Mouse (Mus musculus) midbrain, embryonic 16.5 days (tissue): Measurements from ENCODE around the gene Rhot2. TPM values are rescaled to one million over a fixed set of nuclear protein-coding genes. Genes with fewer than 3 reads are reported as not detected.
A peak's percentile ranks its signal among the peaks of the same experiment; 100 is the strongest.

Source experiments
- ATAC-seq: fragments of 200-750 bp; cut with Nextera tagmentation; 2 replicates; pipeline ENCODE4 v1.8.0; 2017; ENCODE audit warnings: moderate TSS enrichment
- H3K27ac ChIP-seq: fragments of 300-500 bp; sonication (generic); 2 replicates; pipeline ENCODE4 v1.5.1; 2014; ENCODE audit warnings: mild to moderate bottlenecking, low read length, mixed read lengths
- H3K27me3 ChIP-seq: fragments of 300-500 bp; sonication (generic); 2 replicates; pipeline ENCODE4 v1.6.1; 2014; ENCODE audit warnings: low read depth, low read length, mixed read lengths; ENCODE audit not compliant: control insufficient read depth, insufficient read depth
- H3K36me3 ChIP-seq: fragments of 300-500 bp; sonication (generic); 2 replicates; pipeline ENCODE4 v1.6.1; 2014; ENCODE audit warnings: mild to moderate bottlenecking, low read length, moderate library complexity, mixed read lengths; ENCODE audit not compliant: control insufficient read depth, insufficient read depth
- H3K4me1 ChIP-seq: fragments of 300-500 bp; sonication (generic); 2 replicates; pipeline ENCODE4 v1.6.1; 2014; ENCODE audit warnings: mild to moderate bottlenecking, low read length, mixed read lengths; ENCODE audit not compliant: control insufficient read depth, insufficient read depth
- H3K4me2 ChIP-seq: fragments of 300-500 bp; sonication (generic); 2 replicates; pipeline ENCODE4 v1.6.1; 2014; ENCODE audit warnings: mild to moderate bottlenecking, low read length, mixed read lengths
- H3K4me3 ChIP-seq: fragments of 300-500 bp; sonication (generic); 2 replicates; pipeline ENCODE4 v1.5.1; 2014; ENCODE audit warnings: low read depth, mild to moderate bottlenecking, low read length, moderate library complexity, mixed read lengths
- H3K9ac ChIP-seq: fragments of 300-500 bp; sonication (generic); 2 replicates; pipeline ENCODE4 v1.6.1; 2014; ENCODE audit warnings: low read depth, low read length, mixed read lengths
- H3K9me3 ChIP-seq: fragments of 300-500 bp; sonication (generic); replicated peaks from 2 replicates; pipeline ENCODE4 v1.6.1; 2014; ENCODE audit warnings: mild to moderate bottlenecking, low read length, mixed read lengths; ENCODE audit not compliant: control insufficient read depth, poor library complexity, severe bottlenecking
- WGBS: fragments of 180-500 bp; shearing (Covaris S2); extraction: QIAGEN DNeasy Blood & Tissue Kit; methylation state at CpG from one replicate; pipeline ENCODE4 v1.1.7; 2014; 5-methylcytosine and 5-hydroxymethylcytosine counted together
- polyA plus RNA-seq: library from polyadenylated mRNA; unstranded; fragments of >200 nt; fragmentation: Nextera tagmentation; extraction: Ambion mirVana; gene quantifications from 2 replicates; pipeline ENCODE4 v1.2.1, GENCODE M21; 2015

The Rhot2 gene
- polyA plus RNA-seq, 1 experiment from 2014 or later: 16.7 TPM

DNA sequence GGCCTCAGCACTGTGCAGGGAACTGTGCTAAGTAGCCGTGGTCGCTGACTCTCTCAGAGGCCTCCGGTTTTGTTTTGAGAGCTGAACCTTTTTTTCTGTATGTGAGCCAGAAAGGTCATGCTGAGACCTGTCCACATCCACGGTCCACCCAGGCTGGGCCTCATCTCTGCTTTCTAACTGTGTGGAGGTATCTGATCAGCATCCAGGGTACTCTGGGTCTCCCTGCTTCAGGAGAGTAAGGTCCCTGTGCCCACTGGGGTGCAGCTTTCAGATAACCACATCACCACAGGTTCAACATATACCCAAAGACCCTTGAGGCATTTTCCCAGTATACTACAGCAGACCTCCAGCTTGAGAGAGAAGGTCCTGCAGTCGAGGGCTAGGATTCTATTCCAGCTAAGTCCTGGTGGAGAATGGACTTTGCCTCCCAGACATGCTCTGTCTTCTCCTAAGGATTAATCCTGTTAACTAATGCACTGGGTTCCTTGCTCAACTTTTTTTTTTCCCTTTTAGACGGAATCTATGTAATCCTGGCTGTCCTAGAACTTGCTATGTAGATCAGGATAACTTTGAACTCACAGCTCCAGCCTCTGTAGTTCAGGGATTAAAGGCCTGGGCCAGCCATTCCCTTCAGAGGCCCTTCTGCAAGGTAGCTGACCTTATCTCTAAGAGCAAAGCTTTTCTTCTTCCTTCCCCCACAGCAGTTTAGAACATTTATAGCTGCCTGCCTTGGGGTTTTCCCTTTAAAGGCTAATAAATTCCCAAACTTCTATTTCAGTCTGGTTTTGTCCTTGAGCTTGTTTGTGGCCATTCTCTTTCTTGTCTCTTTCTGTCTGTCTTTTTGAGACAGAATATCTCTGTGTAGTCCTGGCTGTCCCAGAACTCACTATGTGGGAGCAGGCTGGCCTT is 17.3 kb upstream of the Rhot2 start:
- H3K9me3 ChIP-seq: no peaks in the 10 kb centered on the region
- peak overlapping the region; percentile 81 for H3K4me2 ChIP-seq
- no peak; the same call in 1 of the 2 replicates for ATAC-seq
- H3K27me3 ChIP-seq: no peaks in the 10 kb centered on the region
- peak overlapping the region; percentile 89 for H3K27ac ChIP-seq
- WGBS: 8% methylated on average over 6 of the region's 6 CpGs
- peaks cover 21% of the 10 kb centered on the region for H3K4me1 ChIP-seq
- H3K4me3 ChIP-seq: peak overlapping the region; percentile 75
- H3K36me3 ChIP-seq: no peaks in the 10 kb centered on the region
- H3K9ac ChIP-seq: peak overlapping the region; percentile 92

DNA sequence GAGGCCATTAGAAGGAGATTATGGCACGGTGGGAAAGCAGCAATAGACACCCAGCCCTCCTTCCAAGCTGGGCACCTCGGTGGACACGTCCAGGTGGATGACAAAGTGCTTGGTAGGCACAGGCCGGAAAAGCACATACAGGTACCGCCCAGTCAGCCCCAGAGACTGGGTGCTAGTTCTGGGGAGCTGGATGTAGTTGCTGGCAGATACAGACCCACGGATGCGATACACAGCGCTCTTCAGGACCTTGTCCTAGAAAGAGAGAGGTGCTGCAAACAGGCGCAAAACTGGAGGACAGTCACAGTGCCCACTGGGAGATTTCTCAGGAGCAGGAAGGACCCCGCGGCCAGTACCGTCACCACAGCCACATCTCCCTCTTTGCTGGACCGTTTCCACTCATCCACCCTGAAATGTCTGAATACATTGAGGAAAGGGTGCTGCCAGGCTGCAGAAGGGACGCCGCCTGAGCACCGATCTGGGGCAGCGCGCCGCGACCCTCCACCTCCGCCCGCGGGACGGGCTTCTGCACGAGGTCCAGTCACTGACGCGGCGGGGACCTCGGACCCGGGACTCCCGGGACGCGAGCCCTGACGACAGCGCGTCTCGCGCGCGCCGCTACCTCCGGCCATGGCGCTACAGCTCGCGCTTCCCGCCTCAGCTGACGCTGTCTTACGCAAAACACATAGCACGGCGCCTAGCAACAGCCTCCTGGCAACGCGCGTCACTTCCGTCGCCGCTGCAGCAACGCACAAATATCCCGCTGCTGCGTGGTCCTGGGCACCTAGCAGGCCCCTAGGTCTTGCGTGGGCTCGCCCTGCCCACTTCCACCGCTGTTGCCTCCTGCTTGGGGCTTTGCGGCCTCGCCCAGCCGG is 16.4 kb upstream of the Rhot2 start, which contains the start of gene Wdr90:
Gene Wdr90 (minus strand): TSS at position 670 of the 872 bp plus-strand sequence.
- H3K9ac ChIP-seq: peak within 1 kb of the TSS; percentile 92
- H3K4me1 ChIP-seq: peaks cover 17% of the 10 kb centered on the region
- H3K9me3 ChIP-seq: no peaks in the 10 kb centered on the region
- peak; percentile 93 for ATAC-seq
- no peaks in the 10 kb centered on the region for H3K36me3 ChIP-seq
- no peaks in the 10 kb centered on the region for H3K27me3 ChIP-seq
- H3K4me3 ChIP-seq: peak within 1 kb of the TSS; percentile 75
- 4% methylated on average over 65 of the region's 65 CpGs for WGBS
- peak within 1 kb of the TSS; percentile 81 for H3K4me2 ChIP-seq
- H3K27ac ChIP-seq: peak within 1 kb of the TSS; percentile 89

DNA sequence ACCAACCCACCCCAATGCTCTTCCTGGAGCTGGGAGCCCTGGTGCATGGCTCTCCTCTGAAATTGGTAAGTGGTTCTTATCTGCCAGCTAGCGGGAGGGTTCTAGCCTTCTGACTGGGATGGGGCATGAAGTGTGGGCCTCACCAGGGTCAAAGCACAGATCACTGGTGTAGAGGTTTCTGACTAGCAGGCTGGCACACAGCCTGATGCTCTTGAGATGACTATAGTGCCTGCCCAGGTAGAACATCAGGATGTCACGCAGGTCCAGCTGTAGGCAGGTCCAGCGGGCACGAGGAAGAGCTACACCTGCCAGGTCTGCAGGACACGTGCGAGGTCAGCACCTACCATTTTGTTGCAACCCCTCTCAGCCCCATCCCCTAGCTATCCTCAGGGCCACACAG is 15.6 kb upstream of the Rhot2 start:
- Histone ChIP-seq H3K27me3 (no peaks in the 10 kb centered on the region), H3K36me3 (no peaks in the 10 kb centered on the region), H3K27ac (no peak overlapping the region), H3K9me3 (no peaks in the 10 kb centered on the region), H3K4me2 (peak overlapping the region; percentile 81), H3K4me1 (peaks cover 17% of the 10 kb centered on the region), H3K4me3 (no peak overlapping the region), H3K9ac (peak overlapping the region; percentile 92; the same call in 1 of the 2 replicates)
- WGBS: 93% methylated on average over 6 of the region's 6 CpGs
- ATAC-seq: no peak; the same call in 1 of the 2 replicates

GRCm38 (mm10) chr17:25843636-25844395 is 835 bp downstream of the Rhot2 start:
- Histone ChIP-seq H3K36me3 (peaks cover 32% of the 10 kb centered on the region), H3K4me3 (peak overlapping the region; percentile 89), H3K4me1 (peaks cover 15% of the 10 kb centered on the region), H3K27ac (peak overlapping the region; percentile 75), H3K4me2 (peak overlapping the region; percentile 95), H3K9ac (peak overlapping the region; percentile 84), H3K27me3 (no peaks in the 10 kb centered on the region), H3K9me3 (no peaks in the 10 kb centered on the region)
- WGBS: 1% methylated on average over 36 of the region's 38 CpGs
- ATAC-seq: peak; percentile 34; the same call in 1 of the 2 replicates

GRCm38 (mm10) chr17:25843122-25843521 is 1.5 kb downstream of the Rhot2 start:
- WGBS: 95% methylated on average over 4 of the region's 4 CpGs
- Histone ChIP-seq H3K36me3 (peaks cover 34% of the 10 kb centered on the region), H3K27me3 (no peaks in the 10 kb centered on the region)

DNA sequence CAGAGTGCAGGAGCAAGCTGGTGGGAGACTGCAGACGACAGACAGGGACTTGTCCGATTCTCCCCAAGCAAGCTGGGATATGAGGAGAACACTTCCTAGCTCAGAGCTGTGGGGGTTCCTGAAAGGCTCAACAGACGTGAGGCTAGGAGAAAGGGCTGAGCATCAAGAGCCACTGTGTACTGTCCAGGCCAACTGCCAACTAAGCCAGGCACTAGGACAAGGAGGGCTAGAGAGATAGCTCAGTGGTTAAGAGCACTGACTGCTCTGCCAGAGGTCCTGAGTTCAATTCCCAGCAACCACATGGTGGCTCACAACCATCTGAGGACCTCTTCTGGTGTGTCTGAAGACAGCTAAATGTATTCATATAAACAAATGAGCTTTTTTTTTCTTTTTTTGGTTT is 2.1 kb downstream of the Rhot2 start:
- no peaks in the 10 kb centered on the region for H3K9me3 ChIP-seq
- no peak overlapping the region for H3K4me2 ChIP-seq
- no peak overlapping the region for H3K9ac ChIP-seq
- WGBS: 84% methylated on average over 3 of the region's 3 CpGs
- H3K4me1 ChIP-seq: peaks cover 21% of the 10 kb centered on the region
- peaks cover 32% of the 10 kb centered on the region for H3K36me3 ChIP-seq
- no peak overlapping the region for H3K27ac ChIP-seq
- H3K4me3 ChIP-seq: no peak overlapping the region
- no peak for ATAC-seq
- no peaks in the 10 kb centered on the region for H3K27me3 ChIP-seq

More at GRCm38 (mm10) chr17:25843122-25843521, 1.5 kb downstream of the Rhot2 start:
- peaks cover 15% of the 10 kb centered on the region for H3K4me1 ChIP-seq
- H3K9me3 ChIP-seq: no peaks in the 10 kb centered on the region
- no peak overlapping the region; the same call in 1 of the 2 replicates for H3K4me3 ChIP-seq
- no peak overlapping the region for H3K27ac ChIP-seq
- H3K9ac ChIP-seq: peak overlapping the region; percentile 84; the same call in 1 of the 2 replicates
- H3K4me2 ChIP-seq: peak overlapping the region; percentile 95
- no peak for ATAC-seq

DNA sequence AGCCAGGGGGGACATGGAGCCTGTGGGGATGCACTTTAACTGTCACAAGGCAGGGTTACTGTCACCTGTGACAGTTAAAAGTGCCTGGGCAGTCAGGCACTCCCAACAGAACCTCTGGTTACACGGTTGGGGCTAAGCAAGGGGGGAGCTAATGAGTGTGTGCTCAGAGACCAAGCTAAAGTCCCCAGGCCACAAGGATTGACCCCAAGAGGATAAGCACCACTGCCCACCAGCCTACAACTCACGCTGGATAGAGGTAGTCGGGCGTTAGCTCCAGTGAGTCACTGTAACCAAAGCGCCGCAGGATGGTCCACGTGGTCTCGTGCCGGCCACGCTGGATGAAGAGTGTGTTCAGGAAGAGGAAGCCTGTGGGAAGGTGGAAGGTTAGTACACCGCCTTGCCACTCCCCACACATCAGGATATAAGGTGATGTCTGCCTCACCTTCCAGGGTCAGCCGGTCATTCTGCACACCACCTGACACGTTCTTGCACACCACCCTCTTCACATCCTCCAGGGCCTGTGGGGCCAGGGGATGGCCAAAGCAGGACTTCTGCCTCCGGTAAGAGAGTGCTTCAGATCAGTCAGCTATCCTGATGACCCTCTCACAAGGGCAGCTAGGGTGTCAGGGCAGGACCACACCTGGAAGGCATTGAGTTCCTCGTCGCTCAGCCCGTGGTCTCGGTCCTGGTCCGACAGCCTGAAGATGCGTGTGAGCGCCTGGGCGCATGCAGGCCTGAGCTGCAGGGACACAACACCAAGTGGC is 3.4 kb downstream of the Rhot2 start, which contains the start of gene Gm20683:
Gene Gm20683 (minus strand): TSS at position 647 of the 764 bp plus-strand sequence.
- no peak within 1 kb of the TSS for H3K9ac ChIP-seq
- H3K27me3 ChIP-seq: no peaks in the 10 kb centered on the region
- 94% methylated on average over 22 of the region's 22 CpGs for WGBS
- H3K4me2 ChIP-seq: no peak within 1 kb of the TSS
- H3K4me1 ChIP-seq: peaks cover 29% of the 10 kb centered on the region
- H3K27ac ChIP-seq: no peak within 1 kb of the TSS
- H3K4me3 ChIP-seq: no peak within 1 kb of the TSS
- H3K36me3 ChIP-seq: peaks cover 32% of the 10 kb centered on the region
- H3K9me3 ChIP-seq: no peaks in the 10 kb centered on the region
- ATAC-seq: no peak

DNA sequence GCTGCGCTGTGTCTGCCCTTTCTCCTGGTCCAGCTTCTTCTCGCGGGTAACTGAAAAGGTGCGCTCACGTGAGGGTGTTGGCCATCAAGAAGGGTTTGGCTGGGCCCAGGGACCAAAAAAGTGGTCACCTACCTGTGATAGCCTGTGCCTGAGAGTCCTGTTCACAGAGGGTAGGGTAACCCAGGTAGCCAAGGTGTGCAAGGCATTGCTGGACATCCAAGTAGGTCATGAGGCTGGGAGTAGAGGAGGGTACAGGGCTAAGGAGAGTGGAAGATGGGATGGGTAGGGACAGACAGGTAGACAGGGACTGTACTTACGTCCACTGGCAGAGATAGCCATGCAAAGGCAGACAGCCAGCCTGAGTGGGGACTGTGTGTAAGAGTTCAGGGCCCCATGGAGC is 4.1 kb downstream of the Rhot2 start:
- H3K27ac ChIP-seq: no peak overlapping the region
- H3K9ac ChIP-seq: no peak overlapping the region
- H3K9me3 ChIP-seq: no peaks in the 10 kb centered on the region
- H3K4me1 ChIP-seq: peaks cover 37% of the 10 kb centered on the region
- 98% methylated on average over 6 of the region's 6 CpGs for WGBS
- peaks cover 32% of the 10 kb centered on the region for H3K36me3 ChIP-seq
- H3K4me3 ChIP-seq: no peak overlapping the region
- no peaks in the 10 kb centered on the region for H3K27me3 ChIP-seq
- no peak for ATAC-seq
- no peak overlapping the region for H3K4me2 ChIP-seq
